Mouse (Mus musculus): Measurements from ENCODE around the gene Olfr1095.

Olfr1095 gene

GRCm38 (mm10) chr2:86851596-86851995, at the start of gene Olfr1095:
Gene Olfr1095 (minus strand): TSS chr2:86851696.
- DNase-seq, result no peak

- DNase-seq, result no peak
Observed at GRCm38 (mm10) chr2:86892116-86892515, 40.6 kb upstream of the Olfr1095 start, which contains the start of gene Olfr1097. Gene Olfr1097 (minus strand): TSS chr2:86892216.

- DNase-seq, result no peak
Observed at GRCm38 (mm10) chr2:86874702-86875101, 23.2 kb upstream of the Olfr1095 start, which contains the start of gene Gm13723. Gene Gm13723 (minus strand): TSS chr2:86874802.

GRCm38 (mm10) chr2:86824363-86824762, 27.1 kb downstream of the Olfr1095 start, which contains the start of gene Olfr1094:
Gene Olfr1094 (plus strand): TSS chr2:86824663.
- no peak for DNase-seq

GRCm38 (mm10) chr2:86809918-86810317, 41.6 kb downstream of the Olfr1095 start, which contains the start of gene Olfr141:
Gene Olfr141 (minus strand): TSS chr2:86810018.
- DNase-seq, result no peak
